Mouse (Mus musculus) thymus, adult 2 months (tissue): Measurements from ENCODE around the gene Ptpn3.
"Not testable (repeated sequence)": the region's sequence is repeated elsewhere in the genome, so short reads cannot be mapped to it uniquely, and the experiment has no call there.

Experiments
- CTCF ChIP-seq: fragments of 200-500 bp; IDR thresholded peaks from 2 replicates; pipeline ENCODE4 v1.5.1; 2012; ENCODE audit warnings: mild to moderate bottlenecking, control low read depth, low read length, moderate library complexity, borderline replicate concordance; ENCODE audit not compliant: control insufficient read depth, poor library complexity, insufficient read depth; ENCODE audit errors: extremely low read depth
- POLR2A ChIP-seq: fragments of 200-500 bp; IDR thresholded peaks from 2 replicates; pipeline ENCODE4 v1.6.1; 2012; ENCODE audit warnings: mild to moderate bottlenecking, low read length, control low read depth, moderate library complexity; ENCODE audit not compliant: control insufficient read depth, poor library complexity, insufficient read depth; ENCODE audit errors: extremely low read depth

- not testable (repeated sequence) for TF ChIP-seq CTCF, POLR2A
These were observed 102.8 kb downstream of the Ptpn3 start for GRCm38 (mm10) chr4:57198666-57199393.
